In the genomic region with DNA sequence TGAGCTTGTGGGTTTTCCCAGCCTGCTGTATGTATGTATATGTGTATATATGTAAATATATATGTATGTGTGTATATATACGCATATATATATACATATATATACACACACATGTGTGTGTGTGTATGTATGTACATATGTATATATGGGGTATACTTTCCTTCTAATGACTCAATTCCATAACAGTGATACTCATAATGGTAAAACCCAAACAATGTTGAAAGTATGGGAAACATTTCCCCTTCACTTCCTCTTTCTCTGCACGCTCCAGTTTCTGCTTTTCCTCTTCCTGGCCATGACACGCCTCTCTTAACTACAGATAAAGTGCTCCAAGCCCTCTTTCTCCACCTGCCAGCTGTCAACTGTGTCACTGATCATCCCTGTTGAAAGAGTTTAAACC, we compare ENCODE assay signal across 21 mouse cellular contexts.
DNase-seq lines count a peak whose midpoint lies in the region; ATAC-seq and TF ChIP-seq lines count a peak whose summit lies in the region.
"Had no signal": no experiment of that assay in that cellular context is flagged by ENCODE, and none has a peak within 500 bp of the region (broad histone marks: within the 10 kb centered on the region; RNA-seq: fewer than 3 reads in every experiment).

No protein-coding gene starts in this region.

- 88% methylated on average over 3 of the region's 3 CpGs for WGBS in midbrain, embryonic 11.5 days
- 90% methylated on average over 3 of the region's 3 CpGs for WGBS in midbrain, embryonic 14.5 days
- WGBS in heart, embryonic 10.5 days: 64% methylated on average over 3 of the region's 3 CpGs

- dilution Hi-C loops in CH12.LX (cut with MboI; ENCODE audit: extremely low pct_ligation_motif_present, extremely low pct_unique_long_range_greater_than_20kb, low sequenced_read_pairs): no loop called here

- no peaks in the 10 kb centered on the region for H3K27me3 ChIP-seq in midbrain, embryonic 11.5 days (ENCODE audit: control insufficient read depth, insufficient read depth, low read length)
- no peaks in the 10 kb centered on the region for H3K27me3 ChIP-seq in midbrain, embryonic 14.5 days (ENCODE audit: control insufficient read depth, insufficient read depth, low read length)
- H3K27me3 ChIP-seq in CH12.LX (replicated peaks): no peaks in the 10 kb centered on the region
- H3K27me3 ChIP-seq in heart, embryonic 10.5 days (ENCODE audit: insufficient read depth, poor library complexity, severe bottlenecking): no peaks in the 10 kb centered on the region

- no peak overlapping the region for H3K27ac ChIP-seq in midbrain, embryonic 11.5 days (ENCODE audit: low read depth, low read length)
- no peak overlapping the region for H3K27ac ChIP-seq in midbrain, embryonic 14.5 days (replicated peaks; ENCODE audit: low read depth, low read length)
- no peak overlapping the region for H3K27ac ChIP-seq in CH12.LX (ENCODE audit: insufficient read depth, low read depth)
- H3K27ac ChIP-seq in heart, embryonic 10.5 days: no peak overlapping the region

- ATAC-seq in midbrain, embryonic 11.5 days (ENCODE audit: low FRiP score): no peak
- no peak for ATAC-seq in midbrain, embryonic 14.5 days (ENCODE audit: low FRiP score, low TSS enrichment)
- 0 out of 2 replicates have a peak, but pooled peaks have one; percentile 20 for ATAC-seq in megakaryocyte progenitor cell, adult 5-6 weeks (replicated peaks; ENCODE audit: poor library complexity)
- ATAC-seq: activated CD4-positive, CD25-positive, alpha-beta regulatory T cell, adult 4 months; CD4-positive, CD25-positive, alpha-beta regulatory T cell, adult 4 months; Patski had no signal

- TF ChIP-seq RAD21 in CH12.LX (IDR thresholded peaks at IDR 0.05; ENCODE audit: low read depth, low read length): no peak

- H3K4me2 ChIP-seq in midbrain, embryonic 11.5 days: no peak overlapping the region
- no peak overlapping the region for H3K4me2 ChIP-seq in midbrain, embryonic 14.5 days (ENCODE audit: low read length)
- H3K4me2 ChIP-seq in CH12.LX (ENCODE audit: insufficient read depth, low read depth, poor library complexity, severe bottlenecking): no peak overlapping the region

- H3K9me3 ChIP-seq in midbrain, embryonic 11.5 days (ENCODE audit: control insufficient read depth, low read length): no peaks in the 10 kb centered on the region
- H3K9me3 ChIP-seq in midbrain, embryonic 14.5 days (ENCODE audit: control insufficient read depth, low read length): no peaks in the 10 kb centered on the region
- H3K9me3 ChIP-seq in CH12.LX (replicated peaks; ENCODE audit: low read length): no peaks in the 10 kb centered on the region
- no peaks in the 10 kb centered on the region for H3K9me3 ChIP-seq in heart, embryonic 10.5 days

- no peaks in the 10 kb centered on the region for H3K4me1 ChIP-seq in midbrain, embryonic 11.5 days (ENCODE audit: control insufficient read depth, insufficient read depth, low read length)
- no peaks in the 10 kb centered on the region for H3K4me1 ChIP-seq in midbrain, embryonic 14.5 days (ENCODE audit: control insufficient read depth, insufficient read depth, low read length)
- peaks cover 3 to 17% of the 10 kb centered on the region in 2 experiments; a peak in 3 of 4 replicates for H3K4me1 ChIP-seq in CH12.LX (ENCODE audit: control insufficient read depth in 1 of 2, insufficient read depth in 2 of 2)
- H3K4me1 ChIP-seq in heart, embryonic 10.5 days: peaks cover 11% of the 10 kb centered on the region; the same call in 1 of the 2 replicates

- H3K36me3 ChIP-seq in midbrain, embryonic 11.5 days (ENCODE audit: control insufficient read depth, insufficient read depth, low read length): no peaks in the 10 kb centered on the region
- H3K36me3 ChIP-seq in midbrain, embryonic 14.5 days (ENCODE audit: control insufficient read depth, insufficient read depth, low read length): no peaks in the 10 kb centered on the region
- H3K36me3 ChIP-seq in CH12.LX (replicated peaks in 1 of 2; ENCODE audit: control insufficient read depth in 1 of 2, insufficient read depth in 1 of 2, low read length in 1 of 2): no peaks in the 10 kb centered on the region
- H3K36me3 ChIP-seq in heart, embryonic 10.5 days: no peaks in the 10 kb centered on the region
- H3K36me3 ChIP-seq: G1E had no signal

- TF ChIP-seq EP300 in CH12.LX (IDR thresholded peaks at IDR 0.05; ENCODE audit: low read length): peak; percentile 62

- in situ Hi-C loops in CH12.LX (cut with MboI; ENCODE audit: low pct_ligation_motif_present, low pct_unique_long_range_greater_than_20kb, low sequenced_read_pairs): no loop called here

- peak; percentile 54 for DNase-seq in midbrain, embryonic 11.5 days (ENCODE audit: low spot score, missing footprints)
- no peak for DNase-seq in midbrain, embryonic 14.5 days
- DNase-seq in CH12.LX (ENCODE audit: extremely low read depth): peak; percentile 16
- DNase-seq in thymus, postnatal 14 days: no peak
- no peak for DNase-seq in heart, embryonic 10.5 days (ENCODE audit: low spot score)
- DNase-seq: adrenal gland, adult 2 months; adrenal gland, adult 8-10 months; adrenal gland, postnatal 10 days; adrenal gland, postnatal 14 days; adrenal gland, postnatal 25 days; adrenal gland, postnatal 36 days; B cell, adult 2 months; cerebellum, adult 11 months; cerebellum, adult 11-12 months; cerebellum, adult 18-20 months; cerebellum, adult 2 months had no signal

- TF ChIP-seq CTCF in CH12.LX (conservative IDR thresholded peaks at IDR 0.05 in 1 of 2, IDR thresholded peaks at IDR 0.05 in 1 of 2; ENCODE audit: low read depth in 2 of 2, low read length in 2 of 2): no peak

- no peak overlapping the region for H3K4me3 ChIP-seq in midbrain, embryonic 11.5 days (ENCODE audit: low read depth, low read length)
- H3K4me3 ChIP-seq in midbrain, embryonic 14.5 days (replicated peaks; ENCODE audit: low read depth, low read length): no peak overlapping the region
- no peak overlapping the region for H3K4me3 ChIP-seq in CH12.LX (replicated peaks in 1 of 3; ENCODE audit: low read depth in 2 of 3, low read length in 2 of 3, poor library complexity in 1 of 3)
- no peak overlapping the region for H3K4me3 ChIP-seq in heart, embryonic 10.5 days

- TF ChIP-seq POLR2A in CH12.LX (IDR thresholded peaks at IDR 0.05; ENCODE audit: low read depth, low read length): no peak

- H3K79me2 ChIP-seq in CH12.LX (replicated peaks; ENCODE audit: control insufficient read depth, extremely low read depth, insufficient read depth, poor library complexity, severe bottlenecking): no peaks in the 10 kb centered on the region

- H3K9ac ChIP-seq in midbrain, embryonic 11.5 days (ENCODE audit: low read length): no peak overlapping the region
- no peak overlapping the region for H3K9ac ChIP-seq in midbrain, embryonic 14.5 days (replicated peaks; ENCODE audit: low read length)
- no peak overlapping the region for H3K9ac ChIP-seq in CH12.LX (ENCODE audit: insufficient read depth, low read depth)

TF ChIP-seq in CH12.LX, 34 proteins besides CTCF, POLR2A, EP300 and RAD21:
- no peak for TF ChIP-seq POLR2AphosphoS2 (IDR thresholded peaks at IDR 0.05; ENCODE audit: low read depth, low read length)
- no peak for TF ChIP-seq MAZ (IDR thresholded peaks at IDR 0.05; ENCODE audit: low read depth, low read length)
- no peak for TF ChIP-seq TCF12 (IDR thresholded peaks at IDR 0.05; ENCODE audit: low read depth, low read length)
- 0 out of 2 replicates have a peak, but pooled peaks have one; percentile 11 for TF ChIP-seq IRF4 (IDR thresholded peaks at IDR 0.05; ENCODE audit: low read depth, low read length)
- TF ChIP-seq ZNF384 (IDR thresholded peaks at IDR 0.05; ENCODE audit: low read depth, low read length): no peak
TF ChIP-seq in CH12.LX: peak in this region for 1.

Comparison
In these comparisons a context has a peak if more than half of its experiments do, and no peak if none do; other contexts are left out.
1. DNase-seq: peak in midbrain, embryonic 11.5 days (single experiment) and CH12.LX (single experiment); none in midbrain, embryonic 14.5 days (single experiment), thymus, postnatal 14 days (single experiment) and heart, embryonic 10.5 days (single experiment).